In genomic region chr9:57520375-57521055, GRCm38 (mm10) we compare ENCODE assay signal across 7 mouse cellular contexts. TPM values are rescaled to one million over a fixed set of nuclear protein-coding genes. Genes with fewer than 3 reads are reported as not detected.
DNase-seq lines count a peak whose midpoint lies in the region; ATAC-seq and TF ChIP-seq lines count a peak whose summit lies in the region.

No protein-coding gene starts in this region.

- H3K9ac ChIP-seq in limb, embryonic 11.5 days (ENCODE audit: low read length) = peak overlapping the region; percentile 93
- H3K9ac ChIP-seq in stomach, postnatal 0 days (ENCODE audit: low read length) = peak overlapping the region; percentile 48; the same call in 1 of the 2 replicates

- TF ChIP-seq POLR2A in thymus, adult 2 months (IDR thresholded peaks at IDR 0.05; ENCODE audit: control insufficient read depth, extremely low read depth, insufficient read depth, low read length, poor library complexity) = no peak

- H3K4me2 ChIP-seq in limb, embryonic 11.5 days (ENCODE audit: low read depth, severe bottlenecking) = peak overlapping the region; percentile 87
- H3K4me2 ChIP-seq in stomach, postnatal 0 days (replicated peaks; ENCODE audit: low read depth) = peak overlapping the region; percentile 53

- H3K4me1 ChIP-seq in thymus, adult 2 months (replicated peaks; ENCODE audit: control insufficient read depth, insufficient read depth, low read length) = peaks cover 11% of the 10 kb centered on the region
- H3K4me1 ChIP-seq in limb, embryonic 11.5 days (ENCODE audit: control insufficient read depth, insufficient read depth, low read length) = peaks cover 7% of the 10 kb centered on the region; the same call in 1 of the 2 replicates
- H3K4me1 ChIP-seq in stomach, postnatal 0 days (replicated peaks; ENCODE audit: control insufficient read depth, insufficient read depth) = 0 out of 2 replicates have a peak, but pooled peaks cover 2% of the 10 kb centered on the region

- no peak for TF ChIP-seq EP300 in stomach, postnatal 0 days (optimal IDR thresholded peaks at IDR 0.05)

- ATAC-seq in erythroblast, adult 5-6 weeks (replicated peaks; ENCODE audit: low FRiP score, poor library complexity, severe bottlenecking) = peak; percentile 9; the same call in 1 of the 2 replicates
- 0 out of 2 replicates have a peak, but pooled peaks have one; percentile 14 for ATAC-seq in limb, embryonic 11.5 days (ENCODE audit: insufficient number of reproducible peaks, low FRiP score, low TSS enrichment, low read depth)
- ATAC-seq in stomach, postnatal 0 days (ENCODE audit: low FRiP score, low TSS enrichment) = peak; percentile 47; the same call in 1 of the 2 replicates

- no peaks in the 10 kb centered on the region for H3K36me3 ChIP-seq in thymus, adult 2 months (ENCODE audit: control insufficient read depth, insufficient read depth, low read length)
- no peaks in the 10 kb centered on the region for H3K36me3 ChIP-seq in limb, embryonic 11.5 days (ENCODE audit: control insufficient read depth, insufficient read depth, low read length)
- H3K36me3 ChIP-seq in stomach, postnatal 0 days (ENCODE audit: control insufficient read depth, insufficient read depth, low read length) = no peaks in the 10 kb centered on the region

- peak overlapping the region; percentile 80 for H3K4me3 ChIP-seq in thymus, adult 2 months (ENCODE audit: control insufficient read depth, insufficient read depth, low read length)
- H3K4me3 ChIP-seq in limb, embryonic 11.5 days (ENCODE audit: low read depth, low read length) = peak overlapping the region; percentile 96
- H3K4me3 ChIP-seq in stomach, postnatal 0 days (ENCODE audit: low read depth, low read length) = peak overlapping the region; percentile 93

- DNase-seq in thymus, adult 2 months = no peak
- no peak for DNase-seq in thymus, postnatal 25 days
- DNase-seq in limb, embryonic 11.5 days (ENCODE audit: low spot score) = no peak
- DNase-seq in stomach, postnatal 0 days (ENCODE audit: low spot score) = no peak
- DNase-seq in gastrocnemius, postnatal 4 days (ENCODE audit: low spot score in 2 of 2) = no peak
- DNase-seq in adrenal gland, adult 8-10 months = no peak

- no peak for TF ChIP-seq CTCF in thymus, adult 2 months (IDR thresholded peaks at IDR 0.05; ENCODE audit: borderline replicate concordance, control insufficient read depth, extremely low read depth, insufficient read depth, low read length, poor library complexity)
- peak; percentile 2; the same call in 1 of the 2 replicates for TF ChIP-seq CTCF in stomach, postnatal 0 days (IDR thresholded peaks at IDR 0.05; ENCODE audit: low read depth)

- no peaks in the 10 kb centered on the region for H3K27me3 ChIP-seq in thymus, adult 2 months (ENCODE audit: control insufficient read depth, insufficient read depth, low read length)
- H3K27me3 ChIP-seq in limb, embryonic 11.5 days (ENCODE audit: control insufficient read depth, insufficient read depth, low read length) = no peaks in the 10 kb centered on the region
- no peaks in the 10 kb centered on the region for H3K27me3 ChIP-seq in stomach, postnatal 0 days (ENCODE audit: control insufficient read depth, insufficient read depth, low read length)

- no peaks in the 10 kb centered on the region for H3K9me3 ChIP-seq in limb, embryonic 11.5 days (ENCODE audit: control insufficient read depth, low read length)
- H3K9me3 ChIP-seq in stomach, postnatal 0 days (ENCODE audit: control insufficient read depth, low read length) = no peaks in the 10 kb centered on the region

- WGBS in thymus, adult 2 months = 36% methylated on average over 16 of the region's 16 CpGs
- WGBS in limb, embryonic 11.5 days = 25% methylated on average over 16 of the region's 16 CpGs
- WGBS in stomach, postnatal 0 days = 20% methylated on average over 16 of the region's 16 CpGs

- H3K27ac ChIP-seq in thymus, adult 2 months (ENCODE audit: control insufficient read depth, insufficient read depth, low read length) = no peak overlapping the region
- H3K27ac ChIP-seq in limb, embryonic 11.5 days (replicated peaks; ENCODE audit: low read depth, low read length) = no peak overlapping the region
- H3K27ac ChIP-seq in stomach, postnatal 0 days (replicated peaks) = 0 out of 2 replicates have a peak overlapping the region, but pooled peaks have one; percentile 97

RNA-seq across cellular contexts. Expression of gene Cox5a, which starts 0.6 kb away (rescaled TPM):
- 376 and 397 TPM in 2 replicates for polyA plus RNA-seq in thymus, adult 2 months (2012; rRNA removed)
- total RNA-seq in erythroblast, adult 5-6 weeks (2015; ENCODE audit: low replicate concordance) = 134 and 146 TPM in 2 replicates
- total RNA-seq in erythroblast, adult 5-6 weeks (2017; ENCODE audit: low replicate concordance) = 23.7 and 45.9 TPM in 2 replicates
- polyA plus RNA-seq in limb, embryonic 11.5 days (2014; fragmentation: Nextera tagmentation; extraction: Ambion mirVana) = 622 and 641 TPM in 2 replicates
- polyA plus RNA-seq in stomach, postnatal 0 days (2015; fragmentation: Nextera tagmentation; extraction: Ambion mirVana) = 991 and 1,062 TPM in 2 replicates
- 100 to 1,000 TPM; 639 to 672 TPM for total RNA-seq in gastrocnemius, postnatal 4 days (2021)
- 100 to 1,000 TPM; 236 to 400 (median 335) TPM for total RNA-seq in adrenal gland, adult 8-10 months (2022)

RNA-seq across cellular contexts. Expression of gene Rpp25, which starts 16.7 kb away (rescaled TPM):
- 0.26 and 0.75 TPM in 2 replicates for polyA plus RNA-seq in thymus, adult 2 months (2012; rRNA removed)
- not detected in 2 replicates for total RNA-seq in erythroblast, adult 5-6 weeks (2015; ENCODE audit: low replicate concordance)
- not detected in 2 replicates for total RNA-seq in erythroblast, adult 5-6 weeks (2017; ENCODE audit: low replicate concordance)
- 0.35 and 0.44 TPM in 2 replicates for polyA plus RNA-seq in limb, embryonic 11.5 days (2014; fragmentation: Nextera tagmentation; extraction: Ambion mirVana)
- polyA plus RNA-seq in stomach, postnatal 0 days (2015; fragmentation: Nextera tagmentation; extraction: Ambion mirVana) = 24.3 and 26.5 TPM in 2 replicates
- under 1 TPM in 1 of 2 experiments, not detected in 1; 0.26 TPM for total RNA-seq in gastrocnemius, postnatal 4 days (2021)
- 1 to 10 TPM; 3.8 to 9.1 (median 5.3) TPM for total RNA-seq in adrenal gland, adult 8-10 months (2022)

RNA-seq across cellular contexts. Expression of gene Fam219b, which starts 16.8 kb away (rescaled TPM):
- 9.8 and 10.4 TPM in 2 replicates for polyA plus RNA-seq in thymus, adult 2 months (2012; rRNA removed)
- total RNA-seq in erythroblast, adult 5-6 weeks (2015; ENCODE audit: low replicate concordance) = 0.19 and 0.42 TPM in 2 replicates
- total RNA-seq in erythroblast, adult 5-6 weeks (2017; ENCODE audit: low replicate concordance) = 4.2 and 4.7 TPM in 2 replicates
- polyA plus RNA-seq in limb, embryonic 11.5 days (2014; fragmentation: Nextera tagmentation; extraction: Ambion mirVana) = 16.8 and 17.8 TPM in 2 replicates
- 12.4 and 13.0 TPM in 2 replicates for polyA plus RNA-seq in stomach, postnatal 0 days (2015; fragmentation: Nextera tagmentation; extraction: Ambion mirVana)
- 10 to 100 TPM; 12.3 to 14.0 TPM for total RNA-seq in gastrocnemius, postnatal 4 days (2021)
- total RNA-seq in adrenal gland, adult 8-10 months (2022) = 10 to 100 TPM; 25.5 to 34.9 (median 31.0) TPM

RNA-seq across cellular contexts. Expression of gene Mpi, which starts 32.0 kb away (rescaled TPM):
- 39.1 and 54.3 TPM in 2 replicates for polyA plus RNA-seq in thymus, adult 2 months (2012; rRNA removed)
- total RNA-seq in erythroblast, adult 5-6 weeks (2015; ENCODE audit: low replicate concordance) = 2.7 and 12.9 TPM in 2 replicates
- 2.8 and 5.9 TPM in 2 replicates for total RNA-seq in erythroblast, adult 5-6 weeks (2017; ENCODE audit: low replicate concordance)
- 43.5 and 43.8 TPM in 2 replicates for polyA plus RNA-seq in limb, embryonic 11.5 days (2014; fragmentation: Nextera tagmentation; extraction: Ambion mirVana)
- polyA plus RNA-seq in stomach, postnatal 0 days (2015; fragmentation: Nextera tagmentation; extraction: Ambion mirVana) = 24.6 and 26.1 TPM in 2 replicates
- total RNA-seq in gastrocnemius, postnatal 4 days (2021) = 100 to 1,000 TPM; 112 to 115 TPM
- 10 to 100 TPM; 35.5 to 66.3 (median 46.1) TPM for total RNA-seq in adrenal gland, adult 8-10 months (2022)

RNA-seq across cellular contexts. Expression of gene Scamp2, which starts 40.2 kb away (rescaled TPM):
- polyA plus RNA-seq in thymus, adult 2 months (2012; rRNA removed) = 117 and 134 TPM in 2 replicates
- total RNA-seq in erythroblast, adult 5-6 weeks (2015; ENCODE audit: low replicate concordance) = 25.4 and 27.0 TPM in 2 replicates
- 13.1 and 13.7 TPM in 2 replicates for total RNA-seq in erythroblast, adult 5-6 weeks (2017; ENCODE audit: low replicate concordance)
- polyA plus RNA-seq in limb, embryonic 11.5 days (2014; fragmentation: Nextera tagmentation; extraction: Ambion mirVana) = 44.4 and 44.7 TPM in 2 replicates
- polyA plus RNA-seq in stomach, postnatal 0 days (2015; fragmentation: Nextera tagmentation; extraction: Ambion mirVana) = 102 and 104 TPM in 2 replicates
- 10 to 100 TPM; 68.2 to 75.6 TPM for total RNA-seq in gastrocnemius, postnatal 4 days (2021)
- total RNA-seq in adrenal gland, adult 8-10 months (2022) = 10 to 100 TPM; 62.3 to 78.5 (median 71.9) TPM
